Mouse (Mus musculus): Measurements from ENCODE around the gene Vat1l. TPM values are rescaled to one million over a fixed set of nuclear protein-coding genes. Genes with fewer than 3 reads are reported as not detected.

Vat1l gene
- polyA plus RNA-seq, 1 experiment from 2014 or later = 0.09 TPM

- Histone ChIP-seq H3K36me3 (ENCODE audit: control insufficient read depth, insufficient read depth) (no peaks in the 10 kb centered on the region), H3K9me3 (replicated peaks; ENCODE audit: control insufficient read depth, low read length) (no peaks in the 10 kb centered on the region), H3K4me2 (ENCODE audit: low read depth, low read length) (no peak overlapping the region), H3K4me1 (ENCODE audit: control insufficient read depth, low read depth, low read length) (no peaks in the 10 kb centered on the region), H3K9ac (ENCODE audit: low read depth, low read length) (no peak overlapping the region), H3K27me3 (ENCODE audit: control insufficient read depth, insufficient read depth, low read depth, low read length) (no peaks in the 10 kb centered on the region), H3K27ac (ENCODE audit: low read length) (no peak overlapping the region), H3K4me3 (ENCODE audit: low read depth, low read length) (no peak overlapping the region)
- WGBS (ENCODE audit: insufficient replicate concordance) = 46% methylated on average over 7 of the region's 7 CpGs
- ATAC-seq (ENCODE audit: low read depth) = no peak
Observed at GRCm38 (mm10) chr8:114401679-114402078, 196.3 kb downstream of the Vat1l start.

GRCm38 (mm10) chr8:114411421-114411820 is 206.0 kb downstream of the Vat1l start:
- H3K27ac ChIP-seq (ENCODE audit: low read length) = no peak overlapping the region
- 56% methylated on average over 3 of the region's 3 CpGs for WGBS (ENCODE audit: insufficient replicate concordance)
- H3K4me2 ChIP-seq (ENCODE audit: low read depth, low read length) = no peak overlapping the region
- H3K9me3 ChIP-seq (replicated peaks; ENCODE audit: control insufficient read depth, low read length) = no peaks in the 10 kb centered on the region
- H3K27me3 ChIP-seq (ENCODE audit: control insufficient read depth, insufficient read depth, low read depth, low read length) = no peaks in the 10 kb centered on the region
- H3K4me1 ChIP-seq (ENCODE audit: control insufficient read depth, low read depth, low read length) = no peaks in the 10 kb centered on the region
- no peak overlapping the region for H3K9ac ChIP-seq (ENCODE audit: low read depth, low read length)
- H3K36me3 ChIP-seq (ENCODE audit: control insufficient read depth, insufficient read depth) = no peaks in the 10 kb centered on the region
- no peak for ATAC-seq (ENCODE audit: low read depth)
- H3K4me3 ChIP-seq (ENCODE audit: low read depth, low read length) = no peak overlapping the region

- Histone ChIP-seq H3K27me3 (ENCODE audit: control insufficient read depth, insufficient read depth, low read depth, low read length) (no peaks in the 10 kb centered on the region), H3K4me1 (ENCODE audit: control insufficient read depth, low read depth, low read length) (no peaks in the 10 kb centered on the region), H3K4me3 (ENCODE audit: low read depth, low read length) (no peak within 1 kb of the TSS), H3K36me3 (ENCODE audit: control insufficient read depth, insufficient read depth) (no peaks in the 10 kb centered on the region), H3K9me3 (replicated peaks; ENCODE audit: control insufficient read depth, low read length) (no peaks in the 10 kb centered on the region), H3K4me2 (ENCODE audit: low read depth, low read length) (no peak within 1 kb of the TSS), H3K9ac (ENCODE audit: low read depth, low read length) (no peak within 1 kb of the TSS), H3K27ac (ENCODE audit: low read length) (no peak within 1 kb of the TSS)
- ATAC-seq (ENCODE audit: low read depth) = no peak
- WGBS (ENCODE audit: insufficient replicate concordance) = 68% methylated on average over 8 of the region's 8 CpGs
Observed at GRCm38 (mm10) chr8:114417786-114418185, 212.4 kb downstream of the Vat1l start, which contains the start of gene Clec3a. Gene Clec3a (plus strand): TSS chr8:114418086.

GRCm38 (mm10) chr8:114418486-114418885 is 213.1 kb downstream of the Vat1l start:
- H3K4me2 ChIP-seq (ENCODE audit: low read depth, low read length) = no peak overlapping the region
- 49% methylated on average over 5 of the region's 5 CpGs for WGBS (ENCODE audit: insufficient replicate concordance)
- no peak overlapping the region for H3K4me3 ChIP-seq (ENCODE audit: low read depth, low read length)
- H3K9ac ChIP-seq (ENCODE audit: low read depth, low read length) = no peak overlapping the region
- no peaks in the 10 kb centered on the region for H3K4me1 ChIP-seq (ENCODE audit: control insufficient read depth, low read depth, low read length)
- H3K9me3 ChIP-seq (replicated peaks; ENCODE audit: control insufficient read depth, low read length) = no peaks in the 10 kb centered on the region
- H3K27me3 ChIP-seq (ENCODE audit: control insufficient read depth, insufficient read depth, low read depth, low read length) = no peaks in the 10 kb centered on the region
- H3K27ac ChIP-seq (ENCODE audit: low read length) = no peak overlapping the region
- no peak for ATAC-seq (ENCODE audit: low read depth)
- H3K36me3 ChIP-seq (ENCODE audit: control insufficient read depth, insufficient read depth) = no peaks in the 10 kb centered on the region

GRCm38 (mm10) chr8:114418904-114419303 is 213.5 kb downstream of the Vat1l start:
- H3K9me3 ChIP-seq (replicated peaks; ENCODE audit: control insufficient read depth, low read length) = no peaks in the 10 kb centered on the region
- H3K27me3 ChIP-seq (ENCODE audit: control insufficient read depth, insufficient read depth, low read depth, low read length) = no peaks in the 10 kb centered on the region
- no peaks in the 10 kb centered on the region for H3K4me1 ChIP-seq (ENCODE audit: control insufficient read depth, low read depth, low read length)
- 25% methylated on average over 6 of the region's 6 CpGs for WGBS (ENCODE audit: insufficient replicate concordance)
- no peak overlapping the region for H3K9ac ChIP-seq (ENCODE audit: low read depth, low read length)
- H3K36me3 ChIP-seq (ENCODE audit: control insufficient read depth, insufficient read depth) = no peaks in the 10 kb centered on the region
- no peak for ATAC-seq (ENCODE audit: low read depth)
- H3K27ac ChIP-seq (ENCODE audit: low read length) = no peak overlapping the region
- no peak overlapping the region for H3K4me3 ChIP-seq (ENCODE audit: low read depth, low read length)
- H3K4me2 ChIP-seq (ENCODE audit: low read depth, low read length) = no peak overlapping the region

DNA sequence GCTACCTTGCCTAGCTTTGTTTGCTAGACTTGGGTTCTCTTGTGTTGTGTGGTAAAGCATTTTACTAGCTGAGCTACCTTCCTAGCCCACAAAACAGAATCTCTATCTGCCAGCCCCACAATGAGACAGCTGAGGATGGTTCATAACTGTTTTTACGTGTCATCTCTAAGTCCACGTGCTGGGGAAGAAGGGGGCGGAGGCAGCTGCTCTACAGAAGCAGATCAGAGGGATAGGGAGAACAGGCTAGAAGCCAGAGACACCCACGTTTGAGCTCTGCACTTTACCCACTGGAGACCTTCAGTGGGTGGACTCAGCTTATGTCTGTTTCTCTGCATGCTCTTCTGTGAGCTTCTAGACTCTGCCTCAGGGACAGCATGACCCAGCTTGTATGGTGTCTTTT is 216.1 kb downstream of the Vat1l start:
- Histone ChIP-seq H3K27me3 (ENCODE audit: control insufficient read depth, insufficient read depth, low read depth, low read length) (no peaks in the 10 kb centered on the region), H3K9me3 (replicated peaks; ENCODE audit: control insufficient read depth, low read length) (no peaks in the 10 kb centered on the region), H3K36me3 (ENCODE audit: control insufficient read depth, insufficient read depth) (no peaks in the 10 kb centered on the region), H3K4me2 (ENCODE audit: low read depth, low read length) (no peak overlapping the region), H3K9ac (ENCODE audit: low read depth, low read length) (no peak overlapping the region), H3K4me3 (ENCODE audit: low read depth, low read length) (no peak overlapping the region), H3K27ac (ENCODE audit: low read length) (no peak overlapping the region), H3K4me1 (ENCODE audit: control insufficient read depth, low read depth, low read length) (no peaks in the 10 kb centered on the region)
- no peak for ATAC-seq (ENCODE audit: low read depth)
- WGBS (ENCODE audit: insufficient replicate concordance) = 51% methylated on average over 4 of the region's 4 CpGs

Other genes with a start within 250 kb of the Vat1l start
- 16.0 and 16.5 TPM in 2 replicates for gene Nudt7, start 72.1 kb upstream of the Vat1l start, polyA plus RNA-seq (2015; fragmentation: Nextera tagmentation; extraction: Ambion mirVana)
- gene Clec3a, start 212.5 kb downstream of the Vat1l start, polyA plus RNA-seq (2015; fragmentation: Nextera tagmentation; extraction: Ambion mirVana) = not detected in 2 replicates
- 3.4 and 3.5 TPM in 2 replicates for gene Wwox, start 234.0 kb downstream of the Vat1l start, polyA plus RNA-seq (2015; fragmentation: Nextera tagmentation; extraction: Ambion mirVana)